Mouse (Mus musculus): ENCODE results near the gene Fam19a3. TPM values are rescaled to one million over a fixed set of nuclear protein-coding genes. Genes with fewer than 3 reads are reported as not detected.
"Not testable (repeated sequence)": the region's sequence is repeated elsewhere in the genome, so short reads cannot be mapped to it uniquely, and the experiment has no call there.

Gene Fam19a3
- total RNA-seq (2017), result not detected in 2 replicates

DNA sequence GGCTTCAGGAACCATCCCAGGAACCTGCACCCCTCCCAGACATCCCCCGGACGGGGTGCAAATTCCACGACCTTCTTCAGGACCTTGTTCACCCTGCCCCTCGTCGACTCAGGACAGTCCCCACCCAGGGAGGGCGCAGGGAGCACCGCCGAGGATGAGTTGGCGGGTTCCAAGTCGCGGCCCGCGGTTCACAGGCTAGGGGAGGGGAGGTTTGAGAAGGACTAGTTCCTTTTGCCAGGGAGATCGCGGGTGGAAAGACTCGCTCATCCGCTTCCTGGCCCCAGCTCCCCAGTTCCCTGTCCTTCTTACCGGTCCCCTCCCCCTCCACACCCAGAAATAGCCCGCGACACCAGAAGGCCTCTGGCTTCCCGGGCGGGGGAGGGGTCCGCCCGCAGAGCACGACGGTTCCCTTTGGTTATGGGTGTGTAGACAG lies at the start of gene Fam19a3:
Gene Fam19a3 (minus strand): TSS at position 370 of the 433 bp plus-strand sequence.
- no peak for ATAC-seq (ENCODE audit: extremely low read depth, insufficient number of reproducible peaks, low FRiP score, poor library complexity, severe bottlenecking)

GRCm38 (mm10) chr3:104822413-104822812 lies 40.8 kb upstream of the Fam19a3 start:
- ATAC-seq (ENCODE audit: extremely low read depth, insufficient number of reproducible peaks, low FRiP score, poor library complexity, severe bottlenecking), result no peak

DNA sequence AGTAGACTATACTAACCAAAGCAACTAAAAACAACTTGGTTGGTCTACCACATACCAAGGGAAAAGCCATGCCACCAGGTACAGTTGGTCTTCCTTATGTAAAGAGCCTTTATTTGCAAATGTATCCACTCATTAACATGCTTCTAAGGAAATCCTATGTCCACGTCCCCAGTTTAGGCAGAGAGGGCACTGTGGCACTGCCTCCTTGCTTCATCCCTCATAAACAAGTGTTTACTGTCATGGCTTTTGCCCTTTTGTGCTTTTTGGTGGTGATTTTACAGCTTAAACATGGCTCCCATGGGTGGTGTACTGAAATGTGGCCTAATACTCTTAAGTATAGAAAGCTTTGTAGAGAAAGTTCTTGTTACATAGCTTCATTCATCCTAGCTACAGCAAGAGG lies 38.8 kb upstream of the Fam19a3 start:
- ATAC-seq (ENCODE audit: extremely low read depth, insufficient number of reproducible peaks, low FRiP score, poor library complexity, severe bottlenecking), result no peak

- no peak for ATAC-seq (ENCODE audit: extremely low read depth, insufficient number of reproducible peaks, low FRiP score, poor library complexity, severe bottlenecking)
Measured at GRCm38 (mm10) chr3:104818749-104819134, 37.1 kb upstream of the Fam19a3 start.

- peak; percentile 44 for ATAC-seq (ENCODE audit: extremely low read depth, insufficient number of reproducible peaks, low FRiP score, poor library complexity, severe bottlenecking)
Measured at GRCm38 (mm10) chr3:104817991-104818748, 36.5 kb upstream of the Fam19a3 start, which contains the start of gene Mov10. Gene Mov10 (minus strand): TSS chr3:104818563.

GRCm38 (mm10) chr3:104817481-104817990 lies 35.9 kb upstream of the Fam19a3 start:
- peak; percentile 10; the same call in 1 of the 2 replicates for ATAC-seq (ENCODE audit: extremely low read depth, insufficient number of reproducible peaks, low FRiP score, poor library complexity, severe bottlenecking)

- ATAC-seq (ENCODE audit: extremely low read depth, insufficient number of reproducible peaks, low FRiP score, poor library complexity, severe bottlenecking), result no peak
Measured at GRCm38 (mm10) chr3:104816130-104816529, 34.5 kb upstream of the Fam19a3 start.

DNA sequence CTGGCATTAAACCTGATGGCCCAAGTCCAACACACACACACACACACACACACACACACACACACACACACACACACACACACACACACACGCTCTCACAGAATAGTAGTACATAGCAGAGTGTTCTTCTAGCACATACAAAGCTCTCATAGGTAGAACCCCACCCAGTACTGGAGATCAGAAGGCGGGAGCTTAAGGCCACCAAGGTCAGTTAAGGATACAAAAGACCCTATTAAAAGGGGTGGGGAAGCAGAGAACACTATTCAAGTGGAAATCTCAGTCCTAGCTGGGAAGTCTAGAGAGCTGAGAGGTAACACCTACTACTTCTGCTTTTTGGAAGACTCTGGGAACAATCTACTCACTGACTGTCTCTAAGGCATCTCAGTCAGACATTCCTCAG lies 33.7 kb upstream of the Fam19a3 start:
- ATAC-seq (ENCODE audit: extremely low read depth, insufficient number of reproducible peaks, low FRiP score, poor library complexity, severe bottlenecking), result no peak

GRCm38 (mm10) chr3:104814746-104815145 lies 33.1 kb upstream of the Fam19a3 start:
- ATAC-seq (ENCODE audit: extremely low read depth, insufficient number of reproducible peaks, low FRiP score, poor library complexity, severe bottlenecking), result no peak

GRCm38 (mm10) chr3:104813227-104813626 lies 31.6 kb upstream of the Fam19a3 start:
- ATAC-seq (ENCODE audit: extremely low read depth, insufficient number of reproducible peaks, low FRiP score, poor library complexity, severe bottlenecking), result not testable (repeated sequence)

- no peak for ATAC-seq (ENCODE audit: extremely low read depth, insufficient number of reproducible peaks, low FRiP score, poor library complexity, severe bottlenecking)
Measured at GRCm38 (mm10) chr3:104812254-104812653, 30.6 kb upstream of the Fam19a3 start.

- ATAC-seq (ENCODE audit: extremely low read depth, insufficient number of reproducible peaks, low FRiP score, poor library complexity, severe bottlenecking), result no peak
Measured at GRCm38 (mm10) chr3:104811752-104812151, 30.1 kb upstream of the Fam19a3 start.

DNA sequence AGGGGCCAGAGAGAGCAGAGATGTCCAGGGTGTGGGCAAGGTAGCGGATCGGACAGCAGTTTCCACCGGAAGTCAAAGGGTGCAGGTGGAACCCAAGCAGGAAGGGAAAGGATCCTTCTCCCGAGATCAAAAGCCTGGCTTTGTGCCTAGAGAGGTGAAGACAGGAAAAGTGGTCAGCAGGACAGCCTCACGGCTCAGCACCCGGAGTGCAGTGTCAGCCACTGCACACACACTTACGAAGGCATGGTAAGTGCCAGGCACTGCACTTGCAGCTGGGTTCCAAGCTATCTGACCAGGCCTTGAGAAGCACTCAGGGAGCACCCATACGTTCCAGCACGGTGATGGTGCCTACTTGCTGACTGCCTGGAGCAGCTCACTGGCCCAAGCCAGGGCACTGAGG lies 23.9 kb upstream of the Fam19a3 start:
- ATAC-seq (ENCODE audit: extremely low read depth, insufficient number of reproducible peaks, low FRiP score, poor library complexity, severe bottlenecking), result no peak

DNA sequence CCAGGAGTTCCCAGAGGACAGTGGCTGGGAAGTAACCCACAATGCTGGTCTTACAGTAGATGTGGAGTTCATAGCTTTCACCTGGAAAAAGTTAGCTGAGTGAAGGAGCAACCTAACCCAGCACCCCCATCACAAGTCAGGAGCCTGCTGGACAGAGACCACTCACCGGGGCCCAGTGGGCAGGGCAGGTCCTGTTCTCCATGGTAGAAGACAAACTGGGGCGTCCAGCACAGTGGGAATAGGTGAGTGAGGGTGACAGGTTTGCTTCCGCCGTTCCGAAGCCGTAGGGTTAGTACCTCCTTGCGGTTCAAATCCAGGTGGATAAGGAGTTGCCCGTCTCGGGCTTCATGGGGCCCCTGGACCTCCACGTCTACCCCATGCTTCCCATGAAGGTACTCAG lies 22.7 kb upstream of the Fam19a3 start:
- ATAC-seq (ENCODE audit: extremely low read depth, insufficient number of reproducible peaks, low FRiP score, poor library complexity, severe bottlenecking), result no peak

- ATAC-seq (ENCODE audit: extremely low read depth, insufficient number of reproducible peaks, low FRiP score, poor library complexity, severe bottlenecking), result no peak
Measured at GRCm38 (mm10) chr3:104801481-104801880, 19.8 kb upstream of the Fam19a3 start.

DNA sequence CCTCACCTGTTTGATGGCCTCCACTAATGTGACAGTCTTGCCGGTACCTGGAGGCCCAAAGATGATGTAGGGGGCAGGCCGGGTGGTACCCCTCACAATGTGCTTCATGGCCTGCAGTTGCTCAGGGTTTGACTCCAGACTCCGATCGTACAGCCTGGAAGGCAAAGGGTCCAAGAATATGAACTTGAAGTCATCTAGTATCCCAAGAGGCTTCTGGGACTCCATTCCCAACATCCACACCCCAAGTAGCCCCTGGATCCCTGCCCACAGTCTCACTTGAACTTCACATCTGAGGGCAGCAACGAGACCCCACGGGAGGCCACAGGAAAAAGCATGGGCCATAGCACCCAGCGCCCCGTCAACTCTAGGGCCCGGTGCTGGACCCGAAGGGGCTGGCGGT lies 19.0 kb upstream of the Fam19a3 start:
- ATAC-seq (ENCODE audit: extremely low read depth, insufficient number of reproducible peaks, low FRiP score, poor library complexity, severe bottlenecking), result no peak

DNA sequence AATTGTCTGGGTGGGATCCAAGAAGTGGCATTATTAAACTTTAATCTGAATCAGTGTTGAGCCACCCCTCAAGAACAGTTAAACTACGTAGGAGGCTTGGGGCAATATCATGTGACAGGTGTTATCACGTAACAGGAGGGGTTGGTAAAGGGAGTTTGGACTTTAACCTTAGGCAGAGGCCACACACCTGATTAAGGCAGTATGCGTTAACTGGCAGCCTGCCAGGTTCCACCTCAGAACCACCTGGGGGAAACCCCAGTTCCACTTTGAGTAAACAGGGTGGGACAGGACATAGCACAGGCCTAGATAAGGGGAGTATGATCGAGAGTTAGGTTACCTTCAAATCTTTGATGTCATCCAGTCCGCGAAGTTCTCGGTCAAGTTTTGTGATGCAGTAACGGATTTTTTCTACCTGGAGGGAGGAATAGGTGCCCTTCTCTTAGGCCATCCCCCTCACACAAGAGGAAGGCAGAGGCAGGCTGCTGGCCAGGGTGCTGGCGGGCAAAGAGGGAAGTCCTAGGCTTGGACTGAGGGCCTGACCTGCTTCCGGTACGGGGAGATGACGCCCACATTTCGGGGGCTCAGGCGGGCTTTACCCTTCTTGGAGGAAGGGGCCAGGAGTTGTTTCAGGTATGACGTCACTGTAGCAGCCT lies 14.9 kb upstream of the Fam19a3 start:
- no peak for ATAC-seq (ENCODE audit: extremely low read depth, insufficient number of reproducible peaks, low FRiP score, poor library complexity, severe bottlenecking)

DNA sequence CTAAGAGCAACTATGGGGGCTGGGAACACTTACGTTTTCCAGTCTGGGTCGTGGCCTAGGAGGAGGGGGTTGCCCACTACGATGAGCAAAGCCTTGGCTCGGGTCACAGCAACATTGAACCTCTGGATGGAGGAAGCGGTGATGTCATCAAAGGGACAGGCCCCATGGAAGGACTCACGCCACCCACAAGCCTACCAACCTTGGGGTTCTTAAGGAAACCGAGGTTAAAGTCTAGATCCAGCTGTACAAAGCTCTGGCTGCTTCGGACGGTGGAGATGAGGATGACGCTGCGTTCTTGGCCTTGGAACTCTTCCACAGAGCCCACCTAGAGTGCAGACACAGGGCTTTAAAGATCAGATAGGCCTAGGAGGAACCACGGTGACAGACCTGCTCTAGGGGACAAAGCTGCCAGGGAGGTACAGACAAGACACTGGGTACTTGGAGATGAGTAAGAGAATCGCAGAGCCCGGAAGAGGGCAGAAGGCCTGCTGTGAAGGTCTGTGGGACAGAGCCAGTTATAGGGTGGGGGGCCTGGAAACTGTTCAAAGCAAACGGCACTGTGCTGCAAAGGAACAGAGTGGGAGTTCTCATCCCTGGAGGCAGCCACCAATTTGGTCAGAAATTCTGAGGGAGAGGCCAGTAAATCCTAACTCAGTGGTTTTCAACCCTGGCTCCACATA lies 14.2 kb upstream of the Fam19a3 start:
- no peak for ATAC-seq (ENCODE audit: extremely low read depth, insufficient number of reproducible peaks, low FRiP score, poor library complexity, severe bottlenecking)

- ATAC-seq (ENCODE audit: extremely low read depth, insufficient number of reproducible peaks, low FRiP score, poor library complexity, severe bottlenecking), result no peak
Measured at GRCm38 (mm10) chr3:104794953-104795470, 13.4 kb upstream of the Fam19a3 start.

Data from neutrophil, adult 5-6 weeks (primary cell).